Mouse (Mus musculus) G1E (cell line): Measurements from ENCODE around the gene Slc22a8.

Experiments used
- CTCF ChIP-seq: IDR thresholded peaks from 2 replicates; pipeline ENCODE4 v1.5.1; 2012; ENCODE audit warnings: low read depth, low read length, inconsistent platforms, mixed read lengths
- GATA1 ChIP-seq: IDR thresholded peaks from 2 replicates; pipeline ENCODE4 v1.6.1; 2012; ENCODE audit warnings: borderline replicate concordance, low read length, inconsistent platforms, mixed read lengths
- TAL1 ChIP-seq: conservative IDR thresholded peaks from 2 replicates; pipeline ENCODE4 v1.6.1; 2012; ENCODE audit warnings: low read depth, low read length, inconsistent platforms, mixed read lengths

GRCm38 (mm10) chr19:8656341-8656740 is 65.3 kb downstream of the Slc22a8 start:
- no peak for TF ChIP-seq CTCF
- no peak for TF ChIP-seq GATA1
- no peak for TF ChIP-seq TAL1
